Comparison of ENCODE assay signal across 23 mouse cellular contexts in genomic region chr10:117644429-117644748, GRCm38 (mm10).
"Had no signal": no experiment of that assay in that cellular context is flagged by ENCODE, and none has a peak within 500 bp of the region (broad histone marks: within the 10 kb centered on the region; RNA-seq: fewer than 3 reads in every experiment).

No protein-coding gene starts in this region.

- H3K9me3 ChIP-seq: liver, embryonic 12.5 days; liver, embryonic 15.5 days; lung, embryonic 15.5 days; megakaryocyte, embryonic 14.5 days; midbrain, embryonic 10.5 days; midbrain, embryonic 13.5 days; neural tube, embryonic 13.5 days had no signal

- H3K36me3 ChIP-seq: liver, embryonic 12.5 days; liver, embryonic 15.5 days; lung, embryonic 15.5 days; midbrain, embryonic 10.5 days; midbrain, embryonic 13.5 days; neural tube, embryonic 13.5 days had no signal

- ATAC-seq: liver, embryonic 12.5 days; midbrain, embryonic 13.5 days; midbrain, embryonic 16.5 days had no signal

- H3K4me1 ChIP-seq: lung, embryonic 15.5 days had no signal

- DNase-seq: kidney, adult 2 months; kidney, postnatal 36 days; layer of hippocampus, postnatal 36 days; liver; lung, adult 18-20 months; lung, postnatal 10 days; lung, postnatal 36 days; retina, postnatal 1 day; right cerebral cortex, postnatal 25 days; thymus, adult 18-20 months; thymus, postnatal 14 days; thymus, postnatal 4 days had no signal

- H3K4me2 ChIP-seq: liver, embryonic 12.5 days; liver, embryonic 15.5 days; lung, embryonic 15.5 days; midbrain, embryonic 13.5 days; neural tube, embryonic 13.5 days had no signal

- H3K27me3 ChIP-seq: liver, embryonic 12.5 days; liver, embryonic 15.5 days; lung, embryonic 15.5 days; neural tube, embryonic 13.5 days had no signal

- H3K27ac ChIP-seq: kidney, postnatal 0 days; left cerebral cortex, adult 2 months; liver, embryonic 12.5 days; liver, embryonic 15.5 days; lung, embryonic 15.5 days; midbrain, embryonic 10.5 days; midbrain, embryonic 13.5 days; neural tube, embryonic 13.5 days had no signal

- H3K4me3 ChIP-seq: left cerebral cortex, adult 2 months; liver, embryonic 12.5 days; liver, embryonic 15.5 days; lung, embryonic 15.5 days; megakaryocyte, embryonic 14.5 days; midbrain, embryonic 10.5 days; midbrain, embryonic 13.5 days; myocyte; neural tube, embryonic 13.5 days had no signal

- H3K9ac ChIP-seq: liver, embryonic 12.5 days; liver, embryonic 15.5 days; lung, embryonic 15.5 days; midbrain, embryonic 13.5 days; neural tube, embryonic 13.5 days had no signal
